Mouse (Mus musculus) neural tube, embryonic 13.5 days (tissue): ENCODE results near the gene Akap2. TPM values are rescaled to one million over a fixed set of nuclear protein-coding genes. Genes with fewer than 3 reads are reported as not detected.

Source experiments
- ATAC-seq: fragments of 200-750 bp; cut with Nextera tagmentation; 2 replicates; pipeline ENCODE4 v1.8.0; 2017; ENCODE audit warnings: low read depth, mild to moderate bottlenecking, moderate TSS enrichment, moderate library complexity
- H3K27ac ChIP-seq: fragments of 300-500 bp; sonication (generic); replicated peaks from 2 replicates; pipeline ENCODE4 v1.5.1; 2015; ENCODE audit warnings: moderate library complexity, mild to moderate bottlenecking, inconsistent platforms
- H3K27me3 ChIP-seq: fragments of 300-500 bp; sonication (generic); 2 replicates; pipeline ENCODE4 v1.6.1; 2015; ENCODE audit warnings: mild to moderate bottlenecking, inconsistent platforms
- H3K36me3 ChIP-seq: fragments of 300-500 bp; sonication (generic); 2 replicates; pipeline ENCODE4 v1.6.1; 2015; ENCODE audit warnings: mild to moderate bottlenecking, inconsistent platforms
- H3K4me1 ChIP-seq: fragments of 300-500 bp; sonication (generic); replicated peaks from 2 replicates; pipeline ENCODE4 v1.6.1; 2015; ENCODE audit warnings: inconsistent platforms
- H3K4me2 ChIP-seq: fragments of 300-500 bp; sonication (generic); 2 replicates; pipeline ENCODE4 v1.6.1; 2015; ENCODE audit warnings: inconsistent platforms, mild to moderate bottlenecking, moderate library complexity
- H3K4me3 ChIP-seq: fragments of 300-500 bp; sonication (generic); 2 replicates; pipeline ENCODE4 v1.5.1; 2015; ENCODE audit warnings: mild to moderate bottlenecking, inconsistent platforms
- H3K9ac ChIP-seq: fragments of 300-500 bp; sonication (generic); 2 replicates; pipeline ENCODE4 v1.6.1; 2015; ENCODE audit warnings: moderate library complexity, mild to moderate bottlenecking, inconsistent platforms
- H3K9me3 ChIP-seq: fragments of 300-500 bp; sonication (generic); 2 replicates; pipeline ENCODE4 v1.6.1; 2016; ENCODE audit warnings: inconsistent platforms
- WGBS: fragments of 180-500 bp; shearing (Covaris S2); methylation state at CpG from one replicate; pipeline ENCODE4 v1.1.7; 2015; 5-methylcytosine and 5-hydroxymethylcytosine counted together
- polyA plus RNA-seq: library from polyadenylated mRNA; unstranded; fragments of >200 nt; fragmentation: Nextera tagmentation; extraction: Ambion mirVana; gene quantifications from 2 replicates; pipeline ENCODE4 v1.2.1, GENCODE M21; 2015

Gene Akap2
- polyA plus RNA-seq, 1 experiment from 2014 or later, result 14.6 TPM

- Histone ChIP-seq H3K27ac (no peak overlapping the region), H3K9ac (no peak overlapping the region), H3K9me3 (no peaks in the 10 kb centered on the region), H3K4me1 (no peaks in the 10 kb centered on the region), H3K36me3 (peaks cover 38% of the 10 kb centered on the region), H3K4me3 (no peak overlapping the region), H3K4me2 (no peak overlapping the region), H3K27me3 (no peaks in the 10 kb centered on the region)
- 93% methylated on average over 4 of the region's 4 CpGs for WGBS
- ATAC-seq, result no peak
Measured at GRCm38 (mm10) chr4:57940631-57941030, 223.2 kb downstream of the Akap2 start.

- Histone ChIP-seq H3K27ac (no peak overlapping the region), H3K4me1 (no peaks in the 10 kb centered on the region), H3K9ac (no peak overlapping the region), H3K27me3 (no peaks in the 10 kb centered on the region), H3K4me3 (no peak overlapping the region), H3K9me3 (no peaks in the 10 kb centered on the region), H3K36me3 (peaks cover 55% of the 10 kb centered on the region), H3K4me2 (no peak overlapping the region)
- no peak for ATAC-seq
- WGBS, result 94% methylated on average over 2 of the region's 2 CpGs
Measured at GRCm38 (mm10) chr4:57942892-57943291, 225.4 kb downstream of the Akap2 start.

Other genes with a start within 250 kb of the Akap2 start
- gene Pakap, start 149.5 kb upstream of the Akap2 start, polyA plus RNA-seq, result 9.1 and 11.1 TPM in 2 replicates
- gene D630039A03Rik, start 198.6 kb downstream of the Akap2 start, polyA plus RNA-seq, result 0.23 and 0.35 TPM in 2 replicates
- gene Txn1, start 238.8 kb downstream of the Akap2 start, polyA plus RNA-seq, result 295 and 303 TPM in 2 replicates